Mouse (Mus musculus) neural tube, embryonic 12.5 days (tissue): ENCODE results near the gene Slc47a1. TPM values are rescaled to one million over a fixed set of nuclear protein-coding genes. Genes with fewer than 3 reads are reported as not detected.

Experiments
- ATAC-seq: fragments of 200-750 bp; cut with Nextera tagmentation; 2 replicates; pipeline ENCODE4 v1.8.0; 2017; ENCODE audit warnings: low read depth, mild to moderate bottlenecking, moderate TSS enrichment, moderate library complexity; ENCODE audit not compliant: low FRiP score
- H3K27ac ChIP-seq: fragments of 300-500 bp; sonication (generic); 2 replicates; pipeline ENCODE4 v1.5.1; 2016
- H3K27me3 ChIP-seq: fragments of 300-500 bp; sonication (generic); replicated peaks from 2 replicates; pipeline ENCODE4 v1.6.1; 2016; ENCODE audit warnings: mild to moderate bottlenecking
- H3K36me3 ChIP-seq: fragments of 300-500 bp; sonication (generic); 2 replicates; pipeline ENCODE4 v1.6.1; 2016; ENCODE audit warnings: mild to moderate bottlenecking
- H3K4me1 ChIP-seq: fragments of 300-500 bp; sonication (generic); 2 replicates; pipeline ENCODE4 v1.6.1; 2016
- H3K4me2 ChIP-seq: fragments of 300-500 bp; sonication (generic); replicated peaks from 2 replicates; pipeline ENCODE4 v1.6.1; 2016; ENCODE audit warnings: mild to moderate bottlenecking
- H3K4me3 ChIP-seq: fragments of 300-500 bp; sonication (generic); 2 replicates; pipeline ENCODE4 v1.5.1; 2016
- H3K9ac ChIP-seq: fragments of 300-500 bp; sonication (generic); 2 replicates; pipeline ENCODE4 v1.6.1; 2016; ENCODE audit warnings: mild to moderate bottlenecking
- H3K9me3 ChIP-seq: fragments of 300-500 bp; sonication (generic); 2 replicates; pipeline ENCODE4 v1.6.1; 2016; ENCODE audit warnings: mild to moderate bottlenecking
- WGBS: fragments of 180-500 bp; shearing (Covaris S2); methylation state at CpG from one replicate; pipeline ENCODE4 v1.1.7; 2016; 5-methylcytosine and 5-hydroxymethylcytosine counted together
- polyA plus RNA-seq: library from polyadenylated mRNA; unstranded; fragments of >200 nt; fragmentation: Nextera tagmentation; extraction: Ambion mirVana; gene quantifications from 2 replicates; pipeline ENCODE4 v1.2.1, GENCODE M21; 2016

Slc47a1 gene
- polyA plus RNA-seq, 1 experiment from 2014 or later, result 0.06 TPM

- WGBS, result 13% methylated on average over 10 of the region's 10 CpGs
- no peak overlapping the region for H3K27ac ChIP-seq
- H3K4me2 ChIP-seq, result peak overlapping the region; percentile 69
- H3K4me1 ChIP-seq, result peaks cover 12% of the 10 kb centered on the region; the same call in 1 of the 2 replicates
- peaks cover 38% of the 10 kb centered on the region for H3K27me3 ChIP-seq
- no peak for ATAC-seq
- H3K9me3 ChIP-seq, result no peaks in the 10 kb centered on the region
- H3K36me3 ChIP-seq, result no peaks in the 10 kb centered on the region
- peak overlapping the region; percentile 33; the same call in 1 of the 2 replicates for H3K4me3 ChIP-seq
- no peak overlapping the region for H3K9ac ChIP-seq
These were observed 36.2 kb downstream of the Slc47a1 start for GRCm38 (mm10) chr11:61341971-61342370.

GRCm38 (mm10) chr11:61341233-61341632, 36.9 kb downstream of the Slc47a1 start:
- H3K4me1 ChIP-seq, result peaks cover 12% of the 10 kb centered on the region; the same call in 1 of the 2 replicates
- no peak for ATAC-seq
- H3K9me3 ChIP-seq, result no peaks in the 10 kb centered on the region
- H3K4me3 ChIP-seq, result no peak overlapping the region
- no peak overlapping the region for H3K9ac ChIP-seq
- WGBS, result 83% methylated on average over 4 of the region's 4 CpGs
- H3K27ac ChIP-seq, result no peak overlapping the region
- no peaks in the 10 kb centered on the region for H3K36me3 ChIP-seq
- no peak overlapping the region for H3K4me2 ChIP-seq
- peaks cover 36% of the 10 kb centered on the region for H3K27me3 ChIP-seq

- Histone ChIP-seq H3K4me1 (peaks cover 12% of the 10 kb centered on the region; the same call in 1 of the 2 replicates), H3K9me3 (no peaks in the 10 kb centered on the region), H3K36me3 (no peaks in the 10 kb centered on the region), H3K27me3 (peaks cover 31% of the 10 kb centered on the region), H3K9ac (no peak overlapping the region), H3K27ac (no peak overlapping the region), H3K4me2 (no peak overlapping the region), H3K4me3 (no peak overlapping the region)
- 87% methylated on average over 4 of the region's 4 CpGs for WGBS
- ATAC-seq, result no peak
These were observed 37.8 kb downstream of the Slc47a1 start for GRCm38 (mm10) chr11:61340374-61340773.

GRCm38 (mm10) chr11:61337586-61337985, 40.6 kb downstream of the Slc47a1 start:
- peaks cover 15% of the 10 kb centered on the region for H3K27me3 ChIP-seq
- peaks cover 10% of the 10 kb centered on the region; the same call in 1 of the 2 replicates for H3K4me1 ChIP-seq
- ATAC-seq, result no peak
- no peaks in the 10 kb centered on the region for H3K36me3 ChIP-seq
- H3K9me3 ChIP-seq, result no peaks in the 10 kb centered on the region
- 79% methylated on average over 10 of the region's 10 CpGs for WGBS
- H3K27ac ChIP-seq, result no peak overlapping the region
- H3K4me2 ChIP-seq, result no peak overlapping the region
- H3K9ac ChIP-seq, result no peak overlapping the region
- H3K4me3 ChIP-seq, result no peak overlapping the region

- ATAC-seq, result no peak
- WGBS, result 74% methylated on average over 10 of the region's 10 CpGs
- H3K36me3 ChIP-seq, result no peaks in the 10 kb centered on the region
- H3K4me2 ChIP-seq, result no peak overlapping the region
- no peak overlapping the region for H3K9ac ChIP-seq
- H3K4me3 ChIP-seq, result no peak overlapping the region
- no peaks in the 10 kb centered on the region for H3K4me1 ChIP-seq
- H3K27ac ChIP-seq, result no peak overlapping the region
- H3K27me3 ChIP-seq, result no peaks in the 10 kb centered on the region
- H3K9me3 ChIP-seq, result no peaks in the 10 kb centered on the region
These were observed 57.0 kb downstream of the Slc47a1 start for GRCm38 (mm10) chr11:61320904-61321687.

- Histone ChIP-seq H3K4me2 (no peak overlapping the region), H3K4me1 (no peaks in the 10 kb centered on the region), H3K4me3 (no peak overlapping the region), H3K27ac (no peak overlapping the region), H3K36me3 (no peaks in the 10 kb centered on the region), H3K27me3 (no peaks in the 10 kb centered on the region), H3K9ac (no peak overlapping the region), H3K9me3 (no peaks in the 10 kb centered on the region)
- no peak for ATAC-seq
- WGBS, result 73% methylated on average over 3 of the region's 3 CpGs
These were observed 58.1 kb downstream of the Slc47a1 start for GRCm38 (mm10) chr11:61319923-61320567.

- no peaks in the 10 kb centered on the region for H3K27me3 ChIP-seq
- WGBS, result 56% methylated on average over 12 of the region's 12 CpGs
- no peak overlapping the region for H3K9ac ChIP-seq
- H3K27ac ChIP-seq, result no peak overlapping the region
- no peaks in the 10 kb centered on the region for H3K9me3 ChIP-seq
- ATAC-seq, result no peak
- H3K36me3 ChIP-seq, result no peaks in the 10 kb centered on the region
- no peak overlapping the region for H3K4me2 ChIP-seq
- H3K4me3 ChIP-seq, result no peak overlapping the region
- H3K4me1 ChIP-seq, result no peaks in the 10 kb centered on the region
These were observed 58.8 kb downstream of the Slc47a1 start for GRCm38 (mm10) chr11:61319233-61319922.

GRCm38 (mm10) chr11:61316864-61317263, 61.3 kb downstream of the Slc47a1 start:
- no peak overlapping the region for H3K27ac ChIP-seq
- no peaks in the 10 kb centered on the region for H3K36me3 ChIP-seq
- no peak overlapping the region for H3K4me2 ChIP-seq
- H3K9me3 ChIP-seq, result no peaks in the 10 kb centered on the region
- no peak overlapping the region for H3K4me3 ChIP-seq
- H3K4me1 ChIP-seq, result no peaks in the 10 kb centered on the region
- H3K27me3 ChIP-seq, result no peaks in the 10 kb centered on the region
- 89% methylated on average over 2 of the region's 2 CpGs for WGBS
- ATAC-seq, result no peak
- no peak overlapping the region for H3K9ac ChIP-seq

- no peaks in the 10 kb centered on the region for H3K4me1 ChIP-seq
- 78% methylated on average over 7 of the region's 7 CpGs for WGBS
These were observed 67.8 kb downstream of the Slc47a1 start for GRCm38 (mm10) chr11:61310321-61310720.

GRCm38 (mm10) chr11:61309831-61310230, 68.3 kb downstream of the Slc47a1 start:
- no peak for ATAC-seq
- H3K36me3 ChIP-seq, result no peaks in the 10 kb centered on the region
- H3K27ac ChIP-seq, result no peak overlapping the region
- WGBS, result 72% methylated on average over 12 of the region's 12 CpGs
- H3K4me2 ChIP-seq, result no peak overlapping the region
- no peaks in the 10 kb centered on the region for H3K27me3 ChIP-seq
- H3K9me3 ChIP-seq, result peaks cover 8% of the 10 kb centered on the region; the same call in 1 of the 2 replicates
- H3K9ac ChIP-seq, result no peak overlapping the region
- H3K4me3 ChIP-seq, result no peak overlapping the region
- no peaks in the 10 kb centered on the region for H3K4me1 ChIP-seq

More at GRCm38 (mm10) chr11:61310321-61310720, 67.8 kb downstream of the Slc47a1 start:
- Histone ChIP-seq H3K4me3 (no peak overlapping the region), H3K9me3 (peaks cover 5% of the 10 kb centered on the region; the same call in 1 of the 2 replicates), H3K4me2 (no peak overlapping the region), H3K27me3 (no peaks in the 10 kb centered on the region), H3K9ac (no peak overlapping the region), H3K27ac (no peak overlapping the region), H3K36me3 (no peaks in the 10 kb centered on the region)
- ATAC-seq, result no peak

GRCm38 (mm10) chr11:61307795-61308194, 70.3 kb downstream of the Slc47a1 start:
- no peak for ATAC-seq
- 40% methylated on average over 7 of the region's 7 CpGs for WGBS

GRCm38 (mm10) chr11:61305377-61305776, 72.8 kb downstream of the Slc47a1 start:
- H3K36me3 ChIP-seq, result no peaks in the 10 kb centered on the region
- no peak overlapping the region for H3K4me3 ChIP-seq
- H3K27me3 ChIP-seq, result no peaks in the 10 kb centered on the region
- H3K4me2 ChIP-seq, result no peak overlapping the region
- peaks cover 8% of the 10 kb centered on the region; the same call in 1 of the 2 replicates for H3K9me3 ChIP-seq
- no peak overlapping the region for H3K27ac ChIP-seq
- H3K9ac ChIP-seq, result no peak overlapping the region
- peaks cover 6% of the 10 kb centered on the region for H3K4me1 ChIP-seq
- no peak for ATAC-seq
- WGBS, result 83% methylated on average over 4 of the region's 4 CpGs

More at GRCm38 (mm10) chr11:61307795-61308194, 70.3 kb downstream of the Slc47a1 start:
- Histone ChIP-seq H3K4me3 (no peak overlapping the region), H3K27ac (no peak overlapping the region), H3K9me3 (peaks cover 8% of the 10 kb centered on the region; the same call in 1 of the 2 replicates), H3K9ac (no peak overlapping the region), H3K27me3 (no peaks in the 10 kb centered on the region), H3K36me3 (no peaks in the 10 kb centered on the region), H3K4me1 (no peaks in the 10 kb centered on the region), H3K4me2 (no peak overlapping the region)
